Mouse (Mus musculus) brain, embryonic 14.5 days (tissue): Measurements from ENCODE around the gene Myg1. TPM values are rescaled to one million over a fixed set of nuclear protein-coding genes. Genes with fewer than 3 reads are reported as not detected.

ENCODE experiments used
- DNase-seq: peaks from one replicate; pipeline ENCODE4 v3.0.0-alpha.2; 2011; ENCODE audit warnings: low read depth
- CTCF ChIP-seq: fragments of 200-500 bp; IDR thresholded peaks from 2 replicates; pipeline ENCODE4 v1.5.1; 2012; ENCODE audit warnings: inconsistent platforms, mild to moderate bottlenecking, moderate library complexity, borderline replicate concordance; ENCODE audit not compliant: insufficient read depth, insufficient read length; ENCODE audit errors: extremely low read depth
- POLR2A ChIP-seq: fragments of 200-500 bp; IDR thresholded peaks from 2 replicates; pipeline ENCODE4 v1.6.1; 2012; ENCODE audit warnings: mild to moderate bottlenecking, inconsistent platforms, borderline replicate concordance; ENCODE audit not compliant: poor library complexity, insufficient read depth, insufficient read length, severe bottlenecking; ENCODE audit errors: extremely low read depth
- polyA plus RNA-seq: library from polyadenylated mRNA; depleted of rRNA; stranded (reverse); fragments of >200 nt; gene quantifications from 2 replicates; pipeline ENCODE4 v1.2.3, GENCODE M21; 2012; rRNA removed

The Myg1 gene
- polyA plus RNA-seq, 1 experiment: 109 TPM

DNA sequence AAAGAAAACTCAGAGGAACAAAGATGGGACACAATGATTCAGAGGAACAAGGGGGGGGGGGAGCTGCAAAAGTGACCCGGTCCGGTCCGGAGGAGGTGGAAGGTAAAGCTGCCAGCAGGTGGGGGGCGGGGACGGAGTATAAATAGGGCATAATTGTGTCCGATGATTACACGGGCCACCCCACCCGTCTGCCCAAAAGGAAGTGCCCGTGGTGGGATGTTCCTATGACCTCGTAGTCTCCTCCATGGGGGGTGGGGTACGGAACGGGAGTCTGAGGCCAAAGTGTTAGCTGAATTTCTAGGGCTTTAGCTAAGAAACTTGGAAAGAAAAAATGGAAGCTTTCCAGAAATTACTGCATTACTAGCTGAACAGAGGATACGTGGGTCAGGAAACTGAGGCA lies 38.5 kb downstream of the Myg1 start:
- TF ChIP-seq POLR2A (no peak), CTCF (no peak)
- no peak for DNase-seq

DNA sequence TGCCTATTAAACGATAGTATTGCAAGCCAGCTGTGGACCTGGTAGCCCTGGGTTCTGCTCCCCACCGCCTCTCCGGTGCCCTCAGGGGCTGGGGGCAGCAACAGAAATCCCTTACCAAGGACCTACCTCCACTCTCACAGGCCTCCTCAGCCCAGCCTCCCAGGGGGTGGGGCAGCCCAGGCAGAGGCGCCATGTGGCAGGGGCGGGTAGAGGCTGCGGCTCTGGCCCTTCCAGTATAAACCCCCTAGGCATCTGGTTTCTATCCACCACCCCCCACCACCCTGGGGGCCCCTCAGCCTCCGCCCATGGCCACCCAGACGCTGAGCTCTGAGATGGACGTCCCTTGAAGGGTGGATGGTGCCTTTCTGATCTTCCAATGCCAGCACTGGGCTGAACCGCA lies 39.2 kb downstream of the Myg1 start:
- no peak for TF ChIP-seq CTCF
- no peak for TF ChIP-seq POLR2A
- DNase-seq: no peak

DNA sequence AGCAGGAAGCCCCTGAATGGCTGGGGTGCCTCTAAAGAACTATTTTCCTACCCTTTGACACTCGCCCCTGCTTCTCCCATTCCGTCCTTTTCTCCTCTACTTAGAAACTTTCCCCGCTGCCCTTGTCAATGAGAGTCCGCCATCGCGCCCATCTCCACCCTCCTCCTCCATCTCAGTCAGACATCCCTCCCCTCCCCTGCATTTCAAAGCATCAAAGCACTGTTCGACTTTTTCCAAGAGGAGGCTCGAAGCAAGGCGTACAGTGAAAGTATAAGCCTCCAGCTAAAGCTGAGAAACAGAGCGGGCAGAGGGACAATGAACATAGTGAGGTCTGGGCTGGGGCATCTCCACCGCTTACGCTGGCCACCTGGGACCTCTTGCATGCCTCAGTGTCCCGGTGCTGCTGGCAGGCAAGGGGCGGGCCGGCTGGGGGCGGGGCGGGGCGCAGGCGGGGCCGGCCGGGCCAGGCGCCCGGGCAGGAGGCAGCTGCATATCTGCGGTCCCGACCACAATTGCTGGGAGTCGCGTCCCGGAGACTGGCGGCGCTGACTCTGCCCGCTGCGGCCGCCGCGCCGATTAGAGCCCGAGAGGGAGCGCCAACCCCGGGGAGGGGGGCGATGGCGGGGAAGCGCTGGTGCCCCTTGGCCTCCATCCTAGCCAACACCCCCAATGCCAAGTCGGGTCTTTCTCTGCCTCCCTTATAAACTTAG lies 45.1 kb downstream of the Myg1 start:
- DNase-seq: peak; percentile 52
- TF ChIP-seq POLR2A (0 out of 2 replicates have a peak, but pooled peaks have one; percentile 28), CTCF (no peak)

- no peak for TF ChIP-seq POLR2A
- TF ChIP-seq CTCF: peak; percentile 82
- DNase-seq: peak; percentile 85
Observed at GRCm38 (mm10) chr15:102377163-102377543, 45.6 kb downstream of the Myg1 start.

DNA sequence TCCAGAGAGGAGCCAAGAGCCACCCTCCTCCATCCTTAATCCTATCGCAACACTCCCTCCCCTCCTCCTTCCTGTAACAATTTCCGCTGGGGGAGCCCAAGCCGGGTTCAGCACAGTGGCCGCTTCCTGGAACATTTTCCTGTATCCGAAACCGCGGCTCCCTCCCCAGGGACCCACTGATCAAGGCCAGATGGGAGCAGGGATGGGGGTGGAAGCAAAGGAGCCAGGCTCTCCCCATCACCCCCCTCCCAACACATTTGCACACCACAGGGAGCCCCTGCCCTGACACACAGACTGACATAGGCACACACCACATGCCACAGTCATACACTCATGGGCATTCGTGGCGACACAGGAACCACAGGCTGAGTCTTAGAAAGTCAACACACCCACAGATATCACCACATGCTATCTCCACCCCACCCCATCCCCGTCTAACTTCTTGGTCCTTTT lies 46.3 kb downstream of the Myg1 start:
- TF ChIP-seq CTCF (no peak), POLR2A (no peak)
- no peak for DNase-seq

GRCm38 (mm10) chr15:102381575-102381974 lies 50.1 kb downstream of the Myg1 start:
- TF ChIP-seq CTCF: peak; percentile 96
- TF ChIP-seq POLR2A: no peak
- DNase-seq: peak; percentile 90

- DNase-seq: no peak
Observed at GRCm38 (mm10) chr15:102383671-102384070, 52.2 kb downstream of the Myg1 start.

DNA sequence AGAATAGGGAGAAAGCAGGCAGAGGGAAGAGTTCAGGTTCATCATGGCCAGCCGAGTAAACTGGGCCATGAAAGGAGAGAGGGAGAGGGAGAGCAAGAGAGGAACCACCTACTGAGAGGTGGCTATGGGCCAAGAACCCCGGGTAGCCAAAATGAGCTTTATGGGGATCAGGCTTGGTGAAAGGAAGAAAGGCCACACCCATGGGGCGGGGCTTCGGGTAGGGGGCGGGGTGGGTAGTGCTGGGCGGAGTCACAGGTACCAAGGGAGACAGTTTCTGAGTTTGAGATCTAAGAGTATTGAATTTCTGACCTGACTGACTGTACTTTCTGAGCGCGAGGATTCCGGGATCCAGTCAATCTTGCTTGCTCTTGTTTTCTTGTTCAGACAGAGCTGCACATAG lies 55.1 kb downstream of the Myg1 start:
- TF ChIP-seq CTCF (no peak), POLR2A (no peak)
- no peak for DNase-seq

More at GRCm38 (mm10) chr15:102383671-102384070, 52.2 kb downstream of the Myg1 start:
- no peak for TF ChIP-seq POLR2A
- TF ChIP-seq CTCF: no peak

Other genes with a start within 250 kb of the Myg1 start
- 10.2 and 18.8 TPM in 2 replicates for gene Tns2, start 231.3 kb upstream of the Myg1 start, polyA plus RNA-seq
- gene Spryd3, start 195.5 kb upstream of the Myg1 start, polyA plus RNA-seq: 63.8 and 64.6 TPM in 2 replicates
- gene Igfbp6, start 187.3 kb upstream of the Myg1 start, polyA plus RNA-seq: 0.57 and 0.83 TPM in 2 replicates
- gene Soat2, start 181.2 kb upstream of the Myg1 start, polyA plus RNA-seq: 0.15 and 0.18 TPM in 2 replicates
- 91.1 and 96.5 TPM in 2 replicates for gene Zfp740, start 128.5 kb upstream of the Myg1 start, polyA plus RNA-seq
- gene Csad, start 127.0 kb upstream of the Myg1 start, polyA plus RNA-seq: 45.4 and 50.8 TPM in 2 replicates
- gene Itgb7, start 99.8 kb upstream of the Myg1 start, polyA plus RNA-seq: 0.30 and 0.40 TPM in 2 replicates
- 9.1 and 11.0 TPM in 2 replicates for gene Rarg, start 74.2 kb upstream of the Myg1 start, polyA plus RNA-seq
- gene Gm9918, start 61.1 kb upstream of the Myg1 start, polyA plus RNA-seq: 0.18 and 0.23 TPM in 2 replicates
- 48.7 and 53.6 TPM in 2 replicates for gene Mfsd5, start 52.3 kb upstream of the Myg1 start, polyA plus RNA-seq
- 11.3 and 12.6 TPM in 2 replicates for gene Espl1, start 35.4 kb upstream of the Myg1 start, polyA plus RNA-seq
- 303 and 362 TPM in 2 replicates for gene Pfdn5, start 5.6 kb upstream of the Myg1 start, polyA plus RNA-seq
- gene Aaas, start 19.1 kb downstream of the Myg1 start, polyA plus RNA-seq: 33.6 and 49.2 TPM in 2 replicates
- gene Sp7, start 35.5 kb downstream of the Myg1 start, polyA plus RNA-seq: 0.69 and 4.1 TPM in 2 replicates
- 19.2 and 20.8 TPM in 2 replicates for gene Sp1, start 74.4 kb downstream of the Myg1 start, polyA plus RNA-seq
- gene Amhr2, start 113.7 kb downstream of the Myg1 start, polyA plus RNA-seq: 0.48 and 0.53 TPM in 2 replicates
- 94.6 and 117 TPM in 2 replicates for gene Prr13, start 127.3 kb downstream of the Myg1 start, polyA plus RNA-seq
- 569 and 716 TPM in 2 replicates for gene Pcbp2, start 138.8 kb downstream of the Myg1 start, polyA plus RNA-seq
- gene Gm10337, start 172.0 kb downstream of the Myg1 start, polyA plus RNA-seq: not detected in 2 replicates
- gene Map3k12, start 185.4 kb downstream of the Myg1 start, polyA plus RNA-seq: 72.4 and 79.2 TPM in 2 replicates
- gene Tarbp2, start 186.5 kb downstream of the Myg1 start, polyA plus RNA-seq: 126 and 186 TPM in 2 replicates
- 7.1 and 7.5 TPM in 2 replicates for gene Npff, start 193.2 kb downstream of the Myg1 start, polyA plus RNA-seq